Mouse (Mus musculus): ENCODE results near the gene Eml6. TPM values are rescaled to one million over a fixed set of nuclear protein-coding genes. Genes with fewer than 3 reads are reported as not detected.

Eml6 gene
- polyA plus RNA-seq, 1 experiment from 2014 or later: 1.1 TPM

GRCm38 (mm10) chr11:29808981-29809589, 216.7 kb downstream of the Eml6 start:
- Histone ChIP-seq H3K4me1 (no peaks in the 10 kb centered on the region), H3K36me3 (no peaks in the 10 kb centered on the region), H3K9me3 (no peaks in the 10 kb centered on the region), H3K4me2 (replicated peaks) (no peak overlapping the region), H3K4me3 (no peak overlapping the region), H3K9ac (no peak overlapping the region), H3K27me3 (no peaks in the 10 kb centered on the region), H3K27ac (no peak overlapping the region)
- 90% methylated on average over 7 of the region's 7 CpGs for WGBS
- ATAC-seq (ENCODE audit: insufficient number of reproducible peaks, insufficient read depth, low FRiP score, low TSS enrichment): no peak

DNA sequence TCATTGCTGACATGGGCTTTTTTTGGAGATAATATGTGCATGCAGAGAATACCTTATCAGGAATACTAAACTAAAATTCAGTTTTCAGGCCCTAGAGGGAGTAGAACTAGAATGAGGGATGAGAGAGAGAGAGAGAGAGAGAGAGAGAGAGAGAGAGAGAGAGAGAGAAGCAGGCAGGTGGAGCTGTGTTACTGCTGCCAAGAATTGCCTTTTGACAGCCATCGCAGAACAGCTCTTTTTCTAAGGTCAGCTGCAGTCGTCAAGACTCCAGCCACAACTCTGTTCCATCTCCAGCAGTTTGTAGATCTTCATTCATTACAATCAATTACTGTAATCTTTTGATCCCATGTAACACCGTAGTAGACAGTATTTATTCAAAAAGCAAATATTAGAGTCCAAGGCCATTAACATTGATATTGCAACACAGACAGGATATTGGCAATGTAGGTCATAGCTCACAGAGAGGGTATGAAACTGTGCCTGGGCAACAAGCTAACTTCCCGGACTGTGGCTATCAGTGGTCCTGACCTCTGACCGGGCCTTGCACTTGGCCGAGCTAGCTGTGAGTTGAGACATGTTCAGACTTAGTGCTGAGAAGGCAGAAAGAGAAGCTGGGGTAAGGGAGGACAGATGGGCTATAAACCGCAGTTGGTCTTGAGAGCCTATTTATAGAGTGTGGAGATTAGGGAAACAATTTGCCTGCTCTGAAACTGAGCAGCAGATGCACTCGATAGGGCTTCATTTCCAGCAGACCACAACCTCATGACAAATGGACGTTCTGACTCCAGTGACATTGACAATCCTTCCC, 217.5 kb downstream of the Eml6 start:
- Histone ChIP-seq H3K4me2 (replicated peaks) (no peak overlapping the region), H3K9ac (no peak overlapping the region), H3K36me3 (no peaks in the 10 kb centered on the region), H3K4me3 (no peak overlapping the region), H3K27ac (no peak overlapping the region), H3K9me3 (no peaks in the 10 kb centered on the region), H3K4me1 (no peaks in the 10 kb centered on the region), H3K27me3 (no peaks in the 10 kb centered on the region)
- no peak for ATAC-seq (ENCODE audit: insufficient number of reproducible peaks, insufficient read depth, low FRiP score, low TSS enrichment)
- 65% methylated on average over 9 of the region's 9 CpGs for WGBS

- Histone ChIP-seq H3K4me3 (no peak overlapping the region), H3K9ac (no peak overlapping the region), H3K36me3 (no peaks in the 10 kb centered on the region), H3K27ac (no peak overlapping the region), H3K4me1 (no peaks in the 10 kb centered on the region), H3K27me3 (no peaks in the 10 kb centered on the region), H3K9me3 (no peaks in the 10 kb centered on the region), H3K4me2 (replicated peaks) (no peak overlapping the region)
- 82% methylated on average over 5 of the region's 5 CpGs for WGBS
- no peak for ATAC-seq (ENCODE audit: insufficient number of reproducible peaks, insufficient read depth, low FRiP score, low TSS enrichment)
Observed at GRCm38 (mm10) chr11:29807325-29807724, 218.5 kb downstream of the Eml6 start.

DNA sequence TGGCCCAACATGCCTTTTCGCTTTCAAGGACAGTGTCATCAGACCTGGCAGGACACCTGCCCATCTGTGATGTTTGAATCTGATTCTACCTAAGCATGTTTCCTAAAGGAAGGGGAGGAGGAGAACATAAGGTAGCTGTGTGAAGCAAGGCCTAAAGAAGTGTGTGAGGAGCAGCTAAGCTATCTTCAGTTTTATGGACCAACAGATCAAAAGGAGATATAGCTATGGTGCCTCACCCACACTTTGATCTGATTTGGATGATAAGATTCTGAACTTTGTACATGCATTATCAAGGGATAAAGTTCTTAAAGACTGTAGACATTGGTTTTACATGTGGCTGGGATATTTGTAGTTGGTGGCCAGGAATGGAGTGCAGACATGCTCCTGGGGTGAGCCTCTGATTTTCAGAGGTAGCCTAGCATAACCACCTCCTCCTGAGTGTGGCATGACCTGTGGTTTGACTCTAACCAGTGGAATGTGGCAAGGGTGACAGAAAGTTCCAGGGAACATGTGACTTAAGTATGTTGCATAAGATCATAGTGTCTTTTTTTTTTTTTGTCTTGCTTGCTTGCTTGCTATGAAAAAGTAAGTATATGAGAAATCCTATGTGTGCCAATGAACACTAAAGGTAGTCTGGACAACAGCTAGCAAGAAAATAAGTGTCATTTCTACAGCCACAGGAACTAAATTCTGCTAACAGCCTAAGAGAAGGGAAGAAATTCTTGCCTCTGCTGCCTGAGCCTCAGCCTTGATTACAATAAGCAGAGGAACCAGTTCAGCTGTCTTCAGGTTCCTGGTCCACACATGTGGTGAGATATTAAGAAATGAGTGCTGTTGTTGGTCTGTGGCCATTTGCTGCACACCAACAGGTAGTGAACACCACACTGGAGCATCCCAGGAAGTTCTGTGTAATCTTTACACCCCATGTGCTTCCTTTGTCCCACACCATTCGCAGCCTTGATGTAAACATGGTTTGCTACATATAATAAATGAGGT, 224.1 kb downstream of the Eml6 start:
- WGBS: 79% methylated on average over 2 of the region's 2 CpGs
- Histone ChIP-seq H3K27me3 (no peaks in the 10 kb centered on the region), H3K9me3 (no peaks in the 10 kb centered on the region), H3K4me2 (replicated peaks) (no peak overlapping the region), H3K4me3 (no peak overlapping the region), H3K27ac (no peak overlapping the region), H3K36me3 (no peaks in the 10 kb centered on the region), H3K9ac (no peak overlapping the region), H3K4me1 (no peaks in the 10 kb centered on the region)
- ATAC-seq (ENCODE audit: insufficient number of reproducible peaks, insufficient read depth, low FRiP score, low TSS enrichment): no peak

DNA sequence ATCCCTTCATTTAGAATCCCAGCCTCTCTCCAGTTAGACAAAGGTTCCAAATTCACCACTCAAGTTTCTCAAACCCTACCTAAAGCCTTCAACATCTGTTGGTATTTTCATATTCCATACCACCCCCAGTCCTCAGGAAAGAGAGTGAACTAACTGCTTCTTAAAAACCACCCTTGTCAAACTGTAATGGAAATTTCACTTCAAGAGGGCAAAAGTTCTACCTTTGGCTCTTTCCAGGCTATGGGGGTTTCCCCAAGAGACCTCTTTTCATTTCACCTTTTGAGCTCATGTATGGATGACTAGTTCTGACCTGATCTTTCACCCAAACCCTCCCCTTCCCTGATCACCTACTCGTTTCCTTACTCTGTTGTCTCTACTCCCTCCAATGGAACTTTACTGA, 226.0 kb downstream of the Eml6 start:
- 61% methylated on average over 1 of the region's 1 CpGs for WGBS
- H3K4me3 ChIP-seq: no peak overlapping the region
- H3K4me2 ChIP-seq (replicated peaks): no peak overlapping the region
- H3K27ac ChIP-seq: no peak overlapping the region
- no peaks in the 10 kb centered on the region for H3K4me1 ChIP-seq
- H3K36me3 ChIP-seq: no peaks in the 10 kb centered on the region
- ATAC-seq (ENCODE audit: insufficient number of reproducible peaks, insufficient read depth, low FRiP score, low TSS enrichment): no peak
- H3K9ac ChIP-seq: no peak overlapping the region
- H3K27me3 ChIP-seq: no peaks in the 10 kb centered on the region
- H3K9me3 ChIP-seq: no peaks in the 10 kb centered on the region

- Histone ChIP-seq H3K4me3 (no peak overlapping the region), H3K9ac (no peak overlapping the region), H3K9me3 (no peaks in the 10 kb centered on the region), H3K27me3 (no peaks in the 10 kb centered on the region), H3K27ac (no peak overlapping the region), H3K36me3 (no peaks in the 10 kb centered on the region), H3K4me2 (replicated peaks) (no peak overlapping the region), H3K4me1 (no peaks in the 10 kb centered on the region)
- no peak for ATAC-seq (ENCODE audit: insufficient number of reproducible peaks, insufficient read depth, low FRiP score, low TSS enrichment)
- WGBS: 89% methylated on average over 6 of the region's 6 CpGs
Observed at GRCm38 (mm10) chr11:29795106-29795505, 230.7 kb downstream of the Eml6 start.

DNA sequence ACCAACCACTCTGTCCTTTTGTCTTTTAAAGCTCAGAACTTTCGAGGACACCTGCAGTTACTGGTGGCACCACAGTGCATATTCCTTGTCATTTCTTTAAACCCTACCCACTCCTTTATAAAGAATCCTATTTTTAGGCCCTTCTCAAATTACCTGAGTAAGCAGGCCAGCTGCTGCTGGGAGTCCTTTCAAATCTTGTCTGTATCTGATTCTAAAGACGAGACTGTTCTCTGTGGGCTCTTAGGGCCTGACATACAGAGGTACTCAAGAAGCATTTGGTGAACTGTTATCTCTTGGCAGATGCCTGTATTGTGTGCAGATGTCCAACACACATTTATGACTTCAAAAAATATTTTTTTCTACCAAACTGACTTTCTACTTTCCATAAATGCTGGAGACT, 231.4 kb downstream of the Eml6 start:
- Histone ChIP-seq H3K9me3 (no peaks in the 10 kb centered on the region), H3K4me2 (replicated peaks) (no peak overlapping the region), H3K9ac (no peak overlapping the region), H3K4me1 (no peaks in the 10 kb centered on the region), H3K36me3 (no peaks in the 10 kb centered on the region), H3K4me3 (no peak overlapping the region), H3K27me3 (no peaks in the 10 kb centered on the region), H3K27ac (no peak overlapping the region)
- 35% methylated on average over 2 of the region's 2 CpGs for WGBS
- no peak for ATAC-seq (ENCODE audit: insufficient number of reproducible peaks, insufficient read depth, low FRiP score, low TSS enrichment)

DNA sequence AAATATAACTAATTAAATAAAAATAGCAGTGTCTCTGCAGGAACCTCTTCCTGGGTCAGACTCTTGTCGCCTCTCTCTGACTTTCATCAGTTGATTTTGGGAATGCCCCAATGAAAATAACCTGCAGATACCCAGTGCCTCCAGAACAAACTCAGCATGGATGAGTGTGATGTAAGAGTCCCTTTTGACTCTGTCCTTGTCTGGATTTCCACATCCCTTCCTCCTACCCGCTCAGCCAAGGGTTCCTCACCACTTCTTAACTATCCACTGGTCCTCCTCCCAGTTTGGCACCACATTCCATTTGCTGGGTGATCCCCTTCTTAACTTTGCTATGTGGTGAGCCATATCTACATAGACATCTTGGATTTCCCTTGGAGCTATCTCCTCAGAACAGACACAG, 235.0 kb downstream of the Eml6 start:
- no peak overlapping the region for H3K4me2 ChIP-seq (replicated peaks)
- no peak overlapping the region for H3K9ac ChIP-seq
- H3K27ac ChIP-seq: no peak overlapping the region
- no peaks in the 10 kb centered on the region for H3K36me3 ChIP-seq
- ATAC-seq (ENCODE audit: insufficient number of reproducible peaks, insufficient read depth, low FRiP score, low TSS enrichment): no peak
- H3K4me1 ChIP-seq: peaks cover 3% of the 10 kb centered on the region; the same call in 1 of the 2 replicates
- WGBS: 82% methylated on average over 2 of the region's 2 CpGs
- no peaks in the 10 kb centered on the region for H3K9me3 ChIP-seq
- H3K27me3 ChIP-seq: no peaks in the 10 kb centered on the region
- H3K4me3 ChIP-seq: no peak overlapping the region

DNA sequence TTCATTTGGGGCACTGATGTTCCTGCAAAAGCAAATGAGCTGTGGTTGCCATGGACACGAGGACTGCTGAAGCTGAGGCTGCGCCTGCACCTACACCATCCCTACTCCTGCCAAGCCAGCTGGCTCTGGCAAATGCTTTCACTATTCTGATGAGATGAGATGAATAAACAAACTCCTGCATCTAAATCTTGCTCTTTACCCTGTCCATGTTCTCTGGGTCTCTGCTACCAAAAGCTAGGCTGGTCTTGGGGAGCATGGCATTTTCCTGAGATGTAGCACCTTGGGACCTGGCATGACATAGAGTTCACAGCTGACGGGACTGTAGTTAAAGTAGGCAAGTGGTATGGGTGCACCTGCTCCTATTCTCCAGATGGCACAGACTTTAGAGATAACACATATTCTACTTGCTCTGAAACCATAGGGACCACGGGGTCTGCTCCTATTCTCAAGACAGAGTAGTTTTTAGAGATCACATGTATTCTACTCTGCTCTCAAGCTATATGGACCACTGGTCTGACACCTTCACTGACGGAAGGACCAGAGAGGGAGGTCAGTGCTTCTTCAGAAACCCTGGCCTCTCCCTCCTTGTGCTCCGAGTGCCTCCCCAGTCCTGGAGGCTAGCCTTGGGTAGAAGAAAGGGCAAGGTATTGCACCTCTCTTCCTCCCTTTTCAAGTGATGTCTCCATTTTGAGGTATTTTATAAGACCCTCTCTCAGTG, 236.8 kb downstream of the Eml6 start:
- H3K4me2 ChIP-seq (replicated peaks): no peak overlapping the region
- ATAC-seq (ENCODE audit: insufficient number of reproducible peaks, insufficient read depth, low FRiP score, low TSS enrichment): no peak
- H3K27me3 ChIP-seq: no peaks in the 10 kb centered on the region
- H3K4me1 ChIP-seq: peaks cover 3% of the 10 kb centered on the region; the same call in 1 of the 2 replicates
- H3K4me3 ChIP-seq: no peak overlapping the region
- no peaks in the 10 kb centered on the region for H3K9me3 ChIP-seq
- no peaks in the 10 kb centered on the region for H3K36me3 ChIP-seq
- WGBS: 74% methylated on average over 6 of the region's 6 CpGs
- no peak overlapping the region for H3K27ac ChIP-seq
- no peak overlapping the region for H3K9ac ChIP-seq

- no peaks in the 10 kb centered on the region for H3K9me3 ChIP-seq
- H3K36me3 ChIP-seq: no peaks in the 10 kb centered on the region
- H3K9ac ChIP-seq: no peak overlapping the region
- WGBS: 58% methylated on average over 1 of the region's 1 CpGs
- no peaks in the 10 kb centered on the region for H3K27me3 ChIP-seq
- no peak overlapping the region for H3K27ac ChIP-seq
- H3K4me1 ChIP-seq: peaks cover 3% of the 10 kb centered on the region; the same call in 1 of the 2 replicates
- H3K4me3 ChIP-seq: no peak overlapping the region
- no peak overlapping the region for H3K4me2 ChIP-seq (replicated peaks)
- no peak for ATAC-seq (ENCODE audit: insufficient number of reproducible peaks, insufficient read depth, low FRiP score, low TSS enrichment)
Observed at GRCm38 (mm10) chr11:29788499-29788898, 237.3 kb downstream of the Eml6 start.

GRCm38 (mm10) chr11:29787473-29787872, 238.4 kb downstream of the Eml6 start:
- no peak overlapping the region for H3K27ac ChIP-seq
- no peak for ATAC-seq (ENCODE audit: insufficient number of reproducible peaks, insufficient read depth, low FRiP score, low TSS enrichment)
- H3K36me3 ChIP-seq: no peaks in the 10 kb centered on the region
- H3K4me3 ChIP-seq: no peak overlapping the region
- 15% methylated on average over 5 of the region's 5 CpGs for WGBS
- no peaks in the 10 kb centered on the region for H3K27me3 ChIP-seq
- H3K4me2 ChIP-seq (replicated peaks): no peak overlapping the region
- no peak overlapping the region for H3K9ac ChIP-seq
- H3K9me3 ChIP-seq: no peaks in the 10 kb centered on the region
- H3K4me1 ChIP-seq: peaks cover 3% of the 10 kb centered on the region; the same call in 1 of the 2 replicates

Measured in embryonic facial prominence, embryonic 12.5 days (tissue).